Mouse (Mus musculus) left cerebral cortex, adult 8-10 months (tissue): ENCODE results near the gene Pcsk6. TPM values are rescaled to one million over a fixed set of nuclear protein-coding genes. Genes with fewer than 3 reads are reported as not detected.

Experiments used
- DNase-seq, 2 experiments: peaks; one replicate each; pipeline ENCODE4 v3.0.0; 2022; ENCODE audit warnings: low spot score in 2 of 2
- total RNA-seq, 4 experiments: library from RNA; stranded (reverse); gene quantifications; 2 replicates each; pipeline ENCODE4 v1.2.4; 2022

Gene Pcsk6
- total RNA-seq, 4 experiments from 2014 or later: 12.7 to 16.1 (median 15.1) TPM

- DNase-seq: no peak
These were observed 130.8 kb downstream of the Pcsk6 start for GRCm38 (mm10) chr7:65992329-65992728.

- no peak for DNase-seq
These were observed 131.9 kb downstream of the Pcsk6 start for GRCm38 (mm10) chr7:65993410-65993809.

GRCm38 (mm10) chr7:66001035-66001754 is 139.7 kb downstream of the Pcsk6 start:
- no peak for DNase-seq

GRCm38 (mm10) chr7:66001797-66002196 is 140.3 kb downstream of the Pcsk6 start:
- DNase-seq: no peak

- no peak for DNase-seq
These were observed 141.9 kb downstream of the Pcsk6 start for GRCm38 (mm10) chr7:66003447-66003846.

- DNase-seq: no peak
These were observed 142.5 kb downstream of the Pcsk6 start for GRCm38 (mm10) chr7:66003865-66004638.

GRCm38 (mm10) chr7:66005066-66005465 is 143.5 kb downstream of the Pcsk6 start:
- no peak for DNase-seq

GRCm38 (mm10) chr7:66008161-66008891 is 146.8 kb downstream of the Pcsk6 start:
- no peak for DNase-seq

GRCm38 (mm10) chr7:66008892-66009273 is 147.3 kb downstream of the Pcsk6 start:
- DNase-seq: no peak

- no peak for DNase-seq
These were observed 149.0 kb downstream of the Pcsk6 start for GRCm38 (mm10) chr7:66010518-66010917.

- DNase-seq: no peak
These were observed 166.2 kb downstream of the Pcsk6 start for GRCm38 (mm10) chr7:66027747-66028146.

- DNase-seq: no peak
These were observed 167.4 kb downstream of the Pcsk6 start for GRCm38 (mm10) chr7:66028766-66029512.

GRCm38 (mm10) chr7:66036809-66037208 is 175.3 kb downstream of the Pcsk6 start:
- DNase-seq: no peak

- no peak for DNase-seq
These were observed 176.7 kb downstream of the Pcsk6 start for GRCm38 (mm10) chr7:66038261-66038660.

- no peak for DNase-seq
These were observed 177.2 kb downstream of the Pcsk6 start for GRCm38 (mm10) chr7:66038730-66039129.

GRCm38 (mm10) chr7:66040026-66040814 is 178.7 kb downstream of the Pcsk6 start:
- no peak for DNase-seq

GRCm38 (mm10) chr7:66043552-66044459 is 182.3 kb downstream of the Pcsk6 start, which contains the start of gene Gm45213:
Gm45213 (plus strand) TSS chr7:66043602.
- DNase-seq: no peak

- no peak for DNase-seq
These were observed 183.1 kb downstream of the Pcsk6 start for GRCm38 (mm10) chr7:66044617-66045016.
